Mouse (Mus musculus) activated CD4-positive, CD25-positive, alpha-beta regulatory T cell (primary cell): ENCODE results near the gene C1qtnf7. TPM values are rescaled to one million over a fixed set of nuclear protein-coding genes. Genes with fewer than 3 reads are reported as not detected.

Experiments used
- polyA plus RNA-seq, 2 experiments: library from polyadenylated mRNA; unstranded; fragments of 100-300 nt; shearing (Covaris generic); gene quantifications; one replicate each; pipeline ENCODE4 v1.2.1; 2017

C1qtnf7 gene
- polyA plus RNA-seq = under 1 TPM in 1 of 2 experiments, not detected in 1; 0.07 TPM

DNA sequence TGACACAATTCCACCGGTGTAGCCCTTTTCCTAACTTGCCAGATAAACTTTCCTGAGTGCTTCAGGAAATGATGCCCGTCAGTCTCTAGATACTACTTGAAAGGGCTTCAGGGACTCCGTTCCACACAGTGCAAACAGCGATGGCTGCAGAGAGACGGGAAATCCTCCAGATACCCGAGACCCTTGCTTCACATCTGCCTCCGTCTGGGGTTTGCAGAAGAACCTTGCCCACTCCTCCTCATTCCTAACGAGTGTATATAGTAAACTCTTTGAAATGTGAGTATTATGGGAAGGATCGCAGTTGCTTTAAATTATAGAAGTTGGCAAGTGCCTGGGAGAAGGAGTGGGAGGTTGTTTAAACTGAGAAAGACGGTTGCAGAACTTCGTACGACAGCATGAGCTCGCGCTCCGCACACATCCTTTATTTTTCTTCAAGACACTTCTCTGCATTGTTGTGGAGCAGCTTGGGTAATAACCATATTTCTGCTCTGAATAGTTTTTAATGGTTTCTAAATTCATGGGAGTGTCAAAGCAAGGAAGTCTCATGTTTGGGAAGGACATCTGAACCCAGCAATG lies at the start of gene C1qtnf7:
Gene C1qtnf7, plus strand, starts transcription at position 138 of the 576 bp plus-strand sequence.

DNA sequence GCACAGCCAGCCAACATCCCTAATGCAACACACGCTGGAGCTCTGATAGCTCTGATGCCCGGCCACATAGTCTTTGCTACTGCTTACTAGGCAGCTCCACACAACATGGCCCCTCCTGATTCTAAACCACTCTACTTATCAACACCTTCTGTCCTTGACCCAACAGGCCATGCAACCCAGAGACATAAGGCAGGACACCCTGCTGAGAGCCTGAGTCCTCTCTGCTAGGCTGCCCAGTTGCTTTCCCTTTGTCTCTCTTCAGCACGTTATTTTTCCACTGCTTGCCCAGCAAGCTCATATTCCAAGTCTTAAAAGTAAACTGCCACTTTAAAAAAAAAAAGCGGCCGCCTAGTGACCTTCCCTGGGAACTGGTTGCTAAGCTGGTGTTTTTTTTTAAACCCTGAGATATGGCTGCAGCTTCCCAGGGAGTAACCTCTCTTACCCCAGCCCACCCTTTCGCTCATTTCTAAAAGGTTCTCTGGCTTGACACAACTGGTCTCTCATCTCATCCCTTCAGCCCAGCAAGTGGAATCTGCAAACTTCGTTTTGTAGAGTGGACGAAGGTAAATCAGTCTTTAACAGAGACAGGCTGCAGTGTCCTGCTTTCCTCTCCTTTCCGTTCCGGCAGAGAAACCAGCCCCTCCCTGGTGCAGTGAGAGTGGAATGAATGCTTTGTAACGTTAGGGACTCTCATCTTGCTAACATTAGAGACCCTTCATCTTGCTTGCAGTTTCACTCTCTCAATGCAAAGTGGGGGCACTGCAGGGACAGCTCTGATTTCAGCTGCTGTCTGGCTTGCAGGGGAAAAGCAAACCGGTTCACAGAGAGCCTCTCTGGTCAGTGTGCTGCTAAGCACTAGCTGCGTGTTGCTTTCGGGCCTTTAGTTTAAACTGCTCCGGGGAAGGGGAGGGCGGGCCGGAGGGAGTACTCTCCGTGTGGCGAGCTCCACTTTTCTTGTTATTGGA lies 146.9 kb downstream of the C1qtnf7 start, which contains the start of gene Cc2d2a:
Gene Cc2d2a, plus strand, starts transcription at position 350 of the 965 bp plus-strand sequence.

Other genes with a start within 250 kb of the C1qtnf7 start
- under 1 TPM; 0.36 to 0.56 TPM for gene Cc2d2a, start 146.8 kb downstream of the C1qtnf7 start, polyA plus RNA-seq